Mouse (Mus musculus): ENCODE measurements around the gene Erc2.
A peak's percentile ranks its signal among the peaks of the same experiment; 100 is the strongest.

Erc2 gene

DNA sequence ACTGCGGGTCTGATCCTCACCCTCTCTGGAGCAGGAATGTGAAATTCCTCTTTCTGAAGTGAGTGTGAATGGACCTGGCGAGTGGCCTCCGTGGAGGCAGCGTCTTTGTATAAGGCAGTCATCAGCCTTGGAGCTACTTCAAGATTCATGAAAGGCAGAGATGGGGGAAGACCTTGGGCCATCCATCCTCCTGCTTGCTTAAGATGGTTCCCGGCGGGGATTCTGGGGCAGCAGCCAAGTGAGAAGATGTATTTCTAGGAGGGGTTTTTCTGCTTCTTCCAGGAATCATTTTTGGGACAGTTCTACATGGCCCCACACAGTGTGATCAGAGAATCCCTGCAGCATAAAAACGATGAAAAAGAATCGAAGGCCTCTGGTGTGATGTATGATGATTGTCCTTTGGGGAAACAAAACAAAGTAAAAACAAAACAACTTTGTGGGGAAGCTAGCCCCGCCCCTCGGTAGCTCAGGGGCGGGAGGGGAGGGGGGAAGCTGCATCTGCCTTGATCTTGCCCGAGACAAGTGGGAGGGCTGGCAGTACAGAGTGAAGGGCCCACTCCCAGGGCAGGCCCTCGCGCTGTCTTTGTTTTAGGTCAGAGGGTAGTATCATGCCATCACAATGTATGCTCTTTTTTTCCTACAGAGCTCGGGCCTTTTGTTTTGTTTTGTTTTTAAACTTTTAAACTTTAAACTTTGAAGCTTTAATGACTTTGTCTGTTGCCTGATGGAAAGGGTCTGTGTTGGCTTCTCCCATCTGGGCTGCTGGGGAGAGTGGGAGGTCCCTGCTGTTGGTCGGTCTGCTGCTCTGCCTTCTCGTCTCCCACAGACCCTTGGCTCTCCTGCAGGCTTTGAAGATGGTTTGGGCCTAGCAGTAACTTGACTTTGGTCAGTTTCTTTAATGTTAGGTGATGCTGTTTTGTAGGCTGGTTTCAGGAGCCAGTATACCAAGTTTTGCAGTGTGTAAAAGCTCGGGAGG lies 435.9 kb downstream of the Erc2 start:
- peaks cover 17% of the 10 kb centered on the region for H3K4me1 ChIP-seq (replicated peaks; ENCODE audit: low read depth, low read length)
- H3K36me3 ChIP-seq (ENCODE audit: insufficient read depth, low read length) = no peaks in the 10 kb centered on the region
- H3K4me3 ChIP-seq (replicated peaks; ENCODE audit: low read length) = peak overlapping the region; percentile 52
- H3K9me3 ChIP-seq (ENCODE audit: low read length) = no peaks in the 10 kb centered on the region
- peak; percentile 18; the same call in 1 of the 2 replicates for TF ChIP-seq NANOG (IDR thresholded peaks at IDR 0.05; ENCODE audit: borderline replicate concordance, low read length)
- no peak for TF ChIP-seq POU5F1 (IDR thresholded peaks at IDR 0.05; ENCODE audit: borderline replicate concordance, low read length)
- no peaks in the 10 kb centered on the region for H3K27me3 ChIP-seq (ENCODE audit: insufficient read depth, low read length)

DNA sequence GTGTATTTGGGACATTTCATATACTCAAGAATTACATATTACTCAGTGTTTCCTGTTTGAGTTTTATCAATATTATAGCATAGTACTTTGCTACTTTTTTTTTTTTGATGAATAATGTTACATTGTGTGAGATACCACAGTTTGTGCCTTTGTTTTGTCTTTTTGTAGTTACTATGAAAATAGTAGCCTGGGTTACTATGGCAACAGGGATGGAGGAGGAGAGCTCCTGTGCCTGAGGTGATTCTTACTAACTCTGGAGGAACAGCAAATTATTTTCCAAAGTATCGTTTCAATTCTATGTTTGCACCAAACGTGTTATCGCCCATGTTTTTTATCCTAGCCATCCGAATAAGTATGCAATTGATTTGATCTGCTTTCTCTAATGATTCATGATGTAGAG lies 438.7 kb downstream of the Erc2 start:
- Histone ChIP-seq H3K4me3 (replicated peaks; ENCODE audit: low read length) (no peak overlapping the region), H3K36me3 (ENCODE audit: insufficient read depth, low read length) (no peaks in the 10 kb centered on the region), H3K4me1 (replicated peaks; ENCODE audit: low read depth, low read length) (peaks cover 17% of the 10 kb centered on the region), H3K27me3 (ENCODE audit: insufficient read depth, low read length) (no peaks in the 10 kb centered on the region), H3K9me3 (ENCODE audit: low read length) (no peaks in the 10 kb centered on the region)
- TF ChIP-seq NANOG (IDR thresholded peaks at IDR 0.05; ENCODE audit: borderline replicate concordance, low read length) (no peak), CTCF (conservative IDR thresholded peaks at IDR 0.05; ENCODE audit: low read length) (no peak), POU5F1 (IDR thresholded peaks at IDR 0.05; ENCODE audit: borderline replicate concordance, low read length) (no peak)

DNA sequence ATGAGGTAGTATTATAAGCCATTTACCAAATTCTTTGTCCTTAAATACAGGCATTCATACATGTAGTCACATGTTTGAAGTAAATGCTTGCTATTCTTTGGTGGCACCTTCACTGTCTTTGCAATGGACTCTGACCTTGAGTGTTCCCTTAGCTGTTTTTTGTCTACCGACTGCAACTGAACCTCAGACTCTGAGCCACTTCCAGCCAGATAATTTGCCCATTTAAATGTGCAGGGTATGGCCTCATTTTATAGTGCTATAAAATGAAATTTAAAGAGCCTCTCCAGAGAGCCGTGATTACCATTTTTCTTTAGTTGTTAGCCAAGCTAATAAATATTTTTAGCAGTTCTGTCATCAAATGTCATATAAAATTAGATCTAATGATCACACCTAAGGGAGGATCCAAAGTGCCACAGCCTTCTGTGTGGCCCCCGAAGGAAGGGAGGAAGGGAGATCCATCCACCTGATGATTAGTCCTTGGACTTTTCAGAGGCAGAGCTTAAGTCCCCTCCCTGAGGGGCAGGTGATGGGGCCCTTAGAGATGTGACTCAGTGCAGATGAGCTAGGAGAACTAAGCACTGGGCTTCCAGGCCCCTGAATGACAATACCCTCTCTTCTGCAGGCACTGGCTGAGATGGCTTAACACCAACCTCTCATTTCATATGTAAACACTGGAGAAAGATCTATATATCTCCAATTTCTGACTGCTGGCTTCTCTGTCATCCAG lies 439.6 kb downstream of the Erc2 start:
- Histone ChIP-seq H3K9me3 (ENCODE audit: low read length) (no peaks in the 10 kb centered on the region), H3K4me1 (replicated peaks; ENCODE audit: low read depth, low read length) (peaks cover 17% of the 10 kb centered on the region), H3K27me3 (ENCODE audit: insufficient read depth, low read length) (no peaks in the 10 kb centered on the region), H3K36me3 (ENCODE audit: insufficient read depth, low read length) (no peaks in the 10 kb centered on the region), H3K4me3 (replicated peaks; ENCODE audit: low read length) (no peak overlapping the region)
- TF ChIP-seq POU5F1 (IDR thresholded peaks at IDR 0.05; ENCODE audit: borderline replicate concordance, low read length) (no peak), CTCF (conservative IDR thresholded peaks at IDR 0.05; ENCODE audit: low read length) (no peak), NANOG (IDR thresholded peaks at IDR 0.05; ENCODE audit: borderline replicate concordance, low read length) (no peak)

DNA sequence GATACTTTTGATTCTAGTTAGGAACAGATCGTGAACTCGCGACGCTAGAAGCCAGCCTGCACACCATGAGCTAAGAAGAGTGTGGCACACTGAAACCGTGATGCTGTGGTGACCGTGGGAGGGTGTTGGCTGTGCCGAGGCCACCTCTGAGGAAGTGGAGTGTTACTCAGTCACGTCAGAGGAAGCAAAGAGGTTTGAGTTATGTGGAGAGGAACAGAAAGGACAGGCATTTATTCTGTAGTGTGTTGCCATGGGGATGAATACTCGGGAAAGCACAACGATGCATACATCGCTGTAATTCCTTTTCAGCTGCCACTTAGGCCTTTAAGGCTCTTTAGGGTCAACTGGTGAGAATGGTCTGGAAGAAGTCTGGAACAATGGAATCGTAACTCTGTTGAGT lies 445.8 kb downstream of the Erc2 start:
- Histone ChIP-seq H3K36me3 (ENCODE audit: insufficient read depth, low read length) (no peaks in the 10 kb centered on the region), H3K9me3 (ENCODE audit: low read length) (no peaks in the 10 kb centered on the region), H3K4me3 (replicated peaks; ENCODE audit: low read length) (no peak overlapping the region), H3K4me1 (replicated peaks; ENCODE audit: low read depth, low read length) (no peaks in the 10 kb centered on the region), H3K27me3 (ENCODE audit: insufficient read depth, low read length) (no peaks in the 10 kb centered on the region)
- TF ChIP-seq CTCF (conservative IDR thresholded peaks at IDR 0.05; ENCODE audit: low read length) (no peak), NANOG (IDR thresholded peaks at IDR 0.05; ENCODE audit: borderline replicate concordance, low read length) (no peak), POU5F1 (IDR thresholded peaks at IDR 0.05; ENCODE audit: borderline replicate concordance, low read length) (no peak)

DNA sequence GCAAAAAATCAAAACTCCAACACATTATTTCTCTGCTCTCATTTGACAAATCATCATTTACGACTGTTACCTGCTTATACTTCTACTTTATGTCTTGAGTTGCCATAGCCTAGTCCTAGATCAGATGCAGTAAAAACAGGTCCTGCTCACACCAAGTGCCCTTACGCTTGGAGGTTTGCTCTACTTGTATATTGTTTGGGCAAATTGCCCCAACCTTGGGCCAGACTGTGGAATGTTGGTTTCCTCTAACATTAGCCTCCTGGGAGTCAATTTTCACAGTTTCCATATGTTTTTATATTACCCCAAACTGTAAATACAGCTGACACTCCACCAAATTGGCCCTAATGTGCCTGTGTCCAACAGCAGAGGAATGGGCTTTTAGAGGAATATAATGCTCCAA lies 447.6 kb downstream of the Erc2 start:
- Histone ChIP-seq H3K36me3 (ENCODE audit: insufficient read depth, low read length) (no peaks in the 10 kb centered on the region), H3K4me3 (replicated peaks; ENCODE audit: low read length) (no peak overlapping the region), H3K27me3 (ENCODE audit: insufficient read depth, low read length) (no peaks in the 10 kb centered on the region), H3K4me1 (replicated peaks; ENCODE audit: low read depth, low read length) (no peaks in the 10 kb centered on the region), H3K9me3 (ENCODE audit: low read length) (no peaks in the 10 kb centered on the region)
- TF ChIP-seq NANOG (IDR thresholded peaks at IDR 0.05; ENCODE audit: borderline replicate concordance, low read length) (no peak), POU5F1 (IDR thresholded peaks at IDR 0.05; ENCODE audit: borderline replicate concordance, low read length) (no peak), CTCF (conservative IDR thresholded peaks at IDR 0.05; ENCODE audit: low read length) (no peak)

DNA sequence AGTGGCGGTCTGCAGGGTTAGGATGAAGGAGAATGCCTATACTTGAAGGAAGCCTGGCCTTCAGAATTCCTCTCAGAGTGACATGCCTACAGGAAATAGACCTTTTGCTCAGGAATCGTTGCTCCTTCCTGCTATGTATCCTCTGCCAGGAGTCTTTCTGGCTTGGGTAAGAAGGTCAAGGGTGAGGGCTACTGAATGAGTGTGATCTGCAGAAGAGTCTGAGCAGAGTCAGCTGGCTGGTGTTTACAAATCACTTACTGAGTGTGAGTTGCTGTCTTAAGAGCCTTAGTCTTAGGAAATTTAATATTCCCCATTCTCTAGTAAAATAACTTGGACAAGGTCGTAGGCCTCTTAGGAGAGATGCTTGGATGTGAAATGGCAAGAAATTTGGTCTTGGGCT lies 450.3 kb downstream of the Erc2 start:
- no peaks in the 10 kb centered on the region for H3K4me1 ChIP-seq (replicated peaks; ENCODE audit: low read depth, low read length)
- no peaks in the 10 kb centered on the region for H3K27me3 ChIP-seq (ENCODE audit: insufficient read depth, low read length)
- no peaks in the 10 kb centered on the region for H3K36me3 ChIP-seq (ENCODE audit: insufficient read depth, low read length)
- no peak for TF ChIP-seq CTCF (conservative IDR thresholded peaks at IDR 0.05; ENCODE audit: low read length)
- TF ChIP-seq NANOG (IDR thresholded peaks at IDR 0.05; ENCODE audit: borderline replicate concordance, low read length) = no peak
- TF ChIP-seq POU5F1 (IDR thresholded peaks at IDR 0.05; ENCODE audit: borderline replicate concordance, low read length) = no peak
- no peaks in the 10 kb centered on the region for H3K9me3 ChIP-seq (ENCODE audit: low read length)
- H3K4me3 ChIP-seq (replicated peaks; ENCODE audit: low read length) = no peak overlapping the region

DNA sequence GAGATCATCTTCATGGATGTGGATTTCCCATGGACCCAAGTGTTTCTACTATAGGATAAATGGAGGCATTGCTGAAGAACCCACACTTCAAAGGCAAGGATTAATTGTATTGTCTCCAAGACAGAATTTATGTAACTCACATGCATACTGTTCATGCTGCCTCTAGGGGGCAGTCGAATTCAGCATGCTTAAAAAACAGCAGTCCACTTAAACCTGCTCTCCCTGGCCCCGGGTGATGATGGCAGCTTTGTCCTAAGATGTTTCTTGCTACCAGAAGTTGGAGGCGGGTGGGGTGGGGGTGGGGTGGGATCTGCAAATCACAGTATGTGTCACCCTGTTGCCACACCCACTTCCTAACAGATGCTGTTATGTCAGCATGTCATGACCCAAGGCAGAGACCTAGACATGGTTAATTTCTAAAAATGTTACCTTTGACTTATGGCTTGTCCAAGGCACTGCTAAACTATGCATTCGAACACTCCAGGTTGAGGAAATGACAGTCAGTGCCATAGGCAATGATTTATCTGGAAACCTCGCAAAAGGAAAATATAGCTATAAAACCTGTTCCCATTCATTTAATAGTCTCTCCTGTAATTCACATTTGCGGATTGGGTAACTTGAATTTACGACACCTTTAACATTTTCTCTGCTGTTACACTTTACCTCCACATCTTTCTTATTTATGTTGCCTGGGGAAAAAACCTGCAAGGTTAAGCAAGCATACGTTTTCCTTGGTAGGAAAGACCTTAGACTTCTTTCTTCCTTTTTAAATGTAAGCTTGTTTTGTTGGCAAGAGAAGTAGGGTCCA lies 467.6 kb downstream of the Erc2 start:
- Histone ChIP-seq H3K36me3 (ENCODE audit: insufficient read depth, low read length) (no peaks in the 10 kb centered on the region), H3K4me1 (replicated peaks; ENCODE audit: low read depth, low read length) (no peaks in the 10 kb centered on the region), H3K27me3 (ENCODE audit: insufficient read depth, low read length) (no peaks in the 10 kb centered on the region), H3K4me3 (replicated peaks; ENCODE audit: low read length) (no peak overlapping the region), H3K9me3 (ENCODE audit: low read length) (no peaks in the 10 kb centered on the region)
- TF ChIP-seq CTCF (conservative IDR thresholded peaks at IDR 0.05; ENCODE audit: low read length) = peak; percentile 76
- no peak for TF ChIP-seq POU5F1 (IDR thresholded peaks at IDR 0.05; ENCODE audit: borderline replicate concordance, low read length)
- no peak for TF ChIP-seq NANOG (IDR thresholded peaks at IDR 0.05; ENCODE audit: borderline replicate concordance, low read length)

DNA sequence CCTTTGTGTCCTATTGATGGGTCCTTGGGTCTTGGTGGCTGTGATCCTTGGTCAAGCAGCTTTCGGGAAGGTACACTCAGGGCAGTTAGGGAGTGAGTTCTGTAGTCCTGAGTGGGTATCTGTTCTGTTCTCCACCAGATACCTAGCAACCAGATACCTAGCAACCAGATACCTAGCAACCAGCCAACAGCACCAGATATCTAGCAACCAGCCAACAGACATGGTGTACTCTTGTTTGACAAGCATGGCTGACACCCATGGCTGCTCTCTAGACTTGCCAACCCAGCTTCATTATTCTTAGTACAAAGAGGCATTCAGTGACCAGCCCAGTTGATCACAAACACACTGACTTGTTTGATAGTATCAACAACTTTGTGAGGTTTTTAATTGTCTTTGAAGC lies 469.1 kb downstream of the Erc2 start:
- no peaks in the 10 kb centered on the region for H3K36me3 ChIP-seq (ENCODE audit: insufficient read depth, low read length)
- H3K4me3 ChIP-seq (replicated peaks; ENCODE audit: low read length) = no peak overlapping the region
- TF ChIP-seq POU5F1 (IDR thresholded peaks at IDR 0.05; ENCODE audit: borderline replicate concordance, low read length) (no peak), NANOG (IDR thresholded peaks at IDR 0.05; ENCODE audit: borderline replicate concordance, low read length) (no peak), CTCF (conservative IDR thresholded peaks at IDR 0.05; ENCODE audit: low read length) (no peak)
- no peaks in the 10 kb centered on the region for H3K4me1 ChIP-seq (replicated peaks; ENCODE audit: low read depth, low read length)
- no peaks in the 10 kb centered on the region for H3K27me3 ChIP-seq (ENCODE audit: insufficient read depth, low read length)
- H3K9me3 ChIP-seq (ENCODE audit: low read length) = no peaks in the 10 kb centered on the region

Data from E14TG2a.4 (cell line).